Mouse (Mus musculus): ENCODE measurements around the gene Coq8a. TPM values are rescaled to one million over a fixed set of nuclear protein-coding genes. Genes with fewer than 3 reads are reported as not detected.
A peak's percentile ranks its signal among the peaks of the same experiment; 100 is the strongest.

The Coq8a gene
- polyA plus RNA-seq, 1 experiment: not detected

- peak overlapping the region; percentile 17; the same call in 1 of the 2 replicates for H3K4me3 ChIP-seq (ENCODE audit: insufficient read depth, low read depth, low read length)
- H3K27ac ChIP-seq (ENCODE audit: insufficient read depth, low read depth, low read length): peak overlapping the region; percentile 67
- 38% methylated on average over 9 of the region's 9 CpGs for WGBS
- TF ChIP-seq POLR2A (IDR thresholded peaks at IDR 0.05; ENCODE audit: insufficient read depth, low read depth, low read length) (no peak), CTCF (IDR thresholded peaks at IDR 0.05; ENCODE audit: insufficient read depth, low read depth, low read length) (no peak)
- peaks cover 37% of the 10 kb centered on the region for H3K4me1 ChIP-seq (ENCODE audit: control insufficient read depth, insufficient read depth, low read length)
Measured at GRCm38 (mm10) chr1:180194048-180194447, 5.4 kb downstream of the Coq8a start.

- TF ChIP-seq CTCF (IDR thresholded peaks at IDR 0.05; ENCODE audit: insufficient read depth, low read depth, low read length) (no peak), POLR2A (IDR thresholded peaks at IDR 0.05; ENCODE audit: insufficient read depth, low read depth, low read length) (no peak)
- H3K27ac ChIP-seq (ENCODE audit: insufficient read depth, low read depth, low read length): no peak overlapping the region
- 34% methylated on average over 8 of the region's 8 CpGs for WGBS
- H3K4me1 ChIP-seq (ENCODE audit: control insufficient read depth, insufficient read depth, low read length): peaks cover 37% of the 10 kb centered on the region
- H3K4me3 ChIP-seq (ENCODE audit: insufficient read depth, low read depth, low read length): no peak overlapping the region
Measured at GRCm38 (mm10) chr1:180193391-180193935, 5.9 kb downstream of the Coq8a start.

- TF ChIP-seq CTCF (IDR thresholded peaks at IDR 0.05; ENCODE audit: insufficient read depth, low read depth, low read length) (no peak), POLR2A (IDR thresholded peaks at IDR 0.05; ENCODE audit: insufficient read depth, low read depth, low read length) (no peak)
- 70% methylated on average over 4 of the region's 4 CpGs for WGBS
- peaks cover 37% of the 10 kb centered on the region for H3K4me1 ChIP-seq (ENCODE audit: control insufficient read depth, insufficient read depth, low read length)
- H3K4me3 ChIP-seq (ENCODE audit: insufficient read depth, low read depth, low read length): no peak overlapping the region
- no peak overlapping the region; the same call in 1 of the 2 replicates for H3K27ac ChIP-seq (ENCODE audit: insufficient read depth, low read depth, low read length)
Measured at GRCm38 (mm10) chr1:180192866-180193265, 6.5 kb downstream of the Coq8a start.

- H3K4me3 ChIP-seq (ENCODE audit: insufficient read depth, low read depth, low read length): no peak overlapping the region; the same call in 1 of the 2 replicates
- TF ChIP-seq POLR2A (IDR thresholded peaks at IDR 0.05; ENCODE audit: insufficient read depth, low read depth, low read length) (no peak), CTCF (IDR thresholded peaks at IDR 0.05; ENCODE audit: insufficient read depth, low read depth, low read length) (no peak)
- peaks cover 37% of the 10 kb centered on the region for H3K4me1 ChIP-seq (ENCODE audit: control insufficient read depth, insufficient read depth, low read length)
- no peak overlapping the region for H3K27ac ChIP-seq (ENCODE audit: insufficient read depth, low read depth, low read length)
- WGBS: 59% methylated on average over 7 of the region's 7 CpGs
Measured at GRCm38 (mm10) chr1:180191651-180192220, 7.7 kb downstream of the Coq8a start.

- peaks cover 35% of the 10 kb centered on the region for H3K4me1 ChIP-seq (ENCODE audit: control insufficient read depth, insufficient read depth, low read length)
- 49% methylated on average over 8 of the region's 8 CpGs for WGBS
- TF ChIP-seq POLR2A (IDR thresholded peaks at IDR 0.05; ENCODE audit: insufficient read depth, low read depth, low read length): no peak
- no peak for TF ChIP-seq CTCF (IDR thresholded peaks at IDR 0.05; ENCODE audit: insufficient read depth, low read depth, low read length)
- no peak overlapping the region; the same call in 1 of the 2 replicates for H3K4me3 ChIP-seq (ENCODE audit: insufficient read depth, low read depth, low read length)
- no peak overlapping the region for H3K27ac ChIP-seq (ENCODE audit: insufficient read depth, low read depth, low read length)
Measured at GRCm38 (mm10) chr1:180191112-180191511, 8.3 kb downstream of the Coq8a start.

GRCm38 (mm10) chr1:180188951-180189350, 10.5 kb downstream of the Coq8a start:
- WGBS: 84% methylated on average over 4 of the region's 4 CpGs
- H3K27ac ChIP-seq (ENCODE audit: insufficient read depth, low read depth, low read length): no peak overlapping the region
- TF ChIP-seq CTCF (IDR thresholded peaks at IDR 0.05; ENCODE audit: insufficient read depth, low read depth, low read length): no peak
- no peak for TF ChIP-seq POLR2A (IDR thresholded peaks at IDR 0.05; ENCODE audit: insufficient read depth, low read depth, low read length)

GRCm38 (mm10) chr1:180186371-180186770, 13.0 kb downstream of the Coq8a start:
- WGBS: 86% methylated on average over 3 of the region's 3 CpGs
- TF ChIP-seq POLR2A (IDR thresholded peaks at IDR 0.05; ENCODE audit: insufficient read depth, low read depth, low read length) (no peak), CTCF (IDR thresholded peaks at IDR 0.05; ENCODE audit: insufficient read depth, low read depth, low read length) (no peak)
- H3K4me3 ChIP-seq (ENCODE audit: insufficient read depth, low read depth, low read length): no peak overlapping the region
- H3K4me1 ChIP-seq (ENCODE audit: control insufficient read depth, insufficient read depth, low read length): peaks cover 9% of the 10 kb centered on the region
- no peak overlapping the region for H3K27ac ChIP-seq (ENCODE audit: insufficient read depth, low read depth, low read length)

More at GRCm38 (mm10) chr1:180188951-180189350, 10.5 kb downstream of the Coq8a start:
- Histone ChIP-seq H3K4me3 (ENCODE audit: insufficient read depth, low read depth, low read length) (no peak overlapping the region), H3K4me1 (ENCODE audit: control insufficient read depth, insufficient read depth, low read length) (peaks cover 23% of the 10 kb centered on the region)

GRCm38 (mm10) chr1:180185877-180186276, 13.5 kb downstream of the Coq8a start:
- TF ChIP-seq CTCF (IDR thresholded peaks at IDR 0.05; ENCODE audit: insufficient read depth, low read depth, low read length) (no peak), POLR2A (IDR thresholded peaks at IDR 0.05; ENCODE audit: insufficient read depth, low read depth, low read length) (no peak)
- WGBS: 83% methylated on average over 5 of the region's 5 CpGs
- Histone ChIP-seq H3K4me3 (ENCODE audit: insufficient read depth, low read depth, low read length) (no peak overlapping the region), H3K27ac (ENCODE audit: insufficient read depth, low read depth, low read length) (no peak overlapping the region), H3K4me1 (ENCODE audit: control insufficient read depth, insufficient read depth, low read length) (peaks cover 5% of the 10 kb centered on the region; the same call in 1 of the 2 replicates)

- Histone ChIP-seq H3K4me3 (ENCODE audit: insufficient read depth, low read depth, low read length) (no peak overlapping the region), H3K27ac (ENCODE audit: insufficient read depth, low read depth, low read length) (no peak overlapping the region), H3K4me1 (ENCODE audit: control insufficient read depth, insufficient read depth, low read length) (no peaks in the 10 kb centered on the region)
- TF ChIP-seq CTCF (IDR thresholded peaks at IDR 0.05; ENCODE audit: insufficient read depth, low read depth, low read length) (no peak), POLR2A (IDR thresholded peaks at IDR 0.05; ENCODE audit: insufficient read depth, low read depth, low read length) (no peak)
- WGBS: 77% methylated on average over 7 of the region's 7 CpGs
Measured at GRCm38 (mm10) chr1:180184768-180185167, 14.6 kb downstream of the Coq8a start.
